Mouse (Mus musculus): ENCODE measurements around the gene Exoc2.

- TF ChIP-seq CTCF (IDR thresholded peaks at IDR 0.05; ENCODE audit: low read depth) (no peak), EP300 (IDR thresholded peaks at IDR 0.05; ENCODE audit: low read depth) (no peak)
Observed at GRCm38 (mm10) chr13:30843049-30843448, 130.8 kb downstream of the Exoc2 start.
